Mouse (Mus musculus) MN1 (cell line): Measurements from ENCODE around the gene Hist1h4i.

ENCODE experiments used
- DNase-seq: peaks from one replicate; pipeline ENCODE4 v3.0.0-alpha.2; 2016; ENCODE audit warnings: low spot score

Hist1h4i gene

DNA sequence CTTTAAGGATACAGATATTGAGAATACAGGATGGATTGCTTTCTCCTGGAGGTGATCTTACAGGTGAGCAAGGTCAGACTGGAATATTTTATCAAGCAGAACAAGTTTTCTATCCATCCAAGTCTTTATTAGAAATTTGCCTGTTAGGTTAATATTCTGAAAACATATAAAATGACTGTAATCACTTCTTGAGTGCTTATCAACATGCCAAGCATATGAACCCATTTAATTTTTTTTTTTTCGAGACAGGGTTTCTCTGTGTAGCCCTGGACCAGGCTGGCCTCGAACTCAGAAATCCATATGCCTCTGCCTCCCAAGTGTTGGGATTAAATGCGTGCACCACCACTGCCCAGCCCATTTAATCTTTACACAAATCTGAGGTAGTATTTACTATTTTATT lies 4.2 kb downstream of the Hist1h4i start:
- no peak for DNase-seq

DNA sequence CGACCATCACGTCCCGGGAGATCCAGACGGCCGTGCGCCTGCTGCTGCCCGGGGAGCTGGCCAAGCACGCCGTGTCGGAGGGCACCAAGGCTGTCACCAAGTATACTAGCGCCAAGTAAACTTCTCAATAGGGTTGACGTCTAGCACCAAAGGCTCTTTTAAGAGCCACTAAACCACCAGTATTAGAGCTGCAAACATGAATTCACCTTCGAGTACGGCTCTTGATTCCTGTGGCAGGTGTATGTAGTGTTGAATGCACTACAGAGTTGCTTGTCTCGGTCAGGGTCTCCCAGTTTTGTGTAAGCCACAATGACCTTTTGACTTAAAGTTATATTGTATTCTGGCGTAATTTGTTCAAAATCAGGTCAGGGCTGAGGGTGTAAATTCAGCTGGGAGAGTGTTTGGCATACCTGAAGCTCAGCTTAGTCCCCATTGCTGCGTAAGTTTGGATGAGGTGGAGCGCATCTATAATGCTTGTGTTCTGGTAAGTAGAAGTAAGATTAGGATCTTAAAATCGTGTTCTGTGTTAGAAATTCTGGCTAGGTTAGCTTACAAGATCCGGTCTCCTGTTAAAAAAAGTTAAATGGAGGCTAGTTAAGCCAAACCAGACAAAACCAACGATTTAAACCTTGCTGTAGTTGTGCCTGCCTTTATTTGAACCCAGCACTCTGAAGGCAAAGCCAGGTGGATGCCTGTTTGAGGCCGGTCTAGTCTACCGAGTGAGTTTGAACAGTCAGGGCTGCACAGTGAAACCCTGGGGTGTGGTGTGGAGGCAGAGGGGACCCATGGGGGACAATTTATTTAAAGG lies 4.8 kb downstream of the Hist1h4i start:
- DNase-seq: peak; percentile 22

DNA sequence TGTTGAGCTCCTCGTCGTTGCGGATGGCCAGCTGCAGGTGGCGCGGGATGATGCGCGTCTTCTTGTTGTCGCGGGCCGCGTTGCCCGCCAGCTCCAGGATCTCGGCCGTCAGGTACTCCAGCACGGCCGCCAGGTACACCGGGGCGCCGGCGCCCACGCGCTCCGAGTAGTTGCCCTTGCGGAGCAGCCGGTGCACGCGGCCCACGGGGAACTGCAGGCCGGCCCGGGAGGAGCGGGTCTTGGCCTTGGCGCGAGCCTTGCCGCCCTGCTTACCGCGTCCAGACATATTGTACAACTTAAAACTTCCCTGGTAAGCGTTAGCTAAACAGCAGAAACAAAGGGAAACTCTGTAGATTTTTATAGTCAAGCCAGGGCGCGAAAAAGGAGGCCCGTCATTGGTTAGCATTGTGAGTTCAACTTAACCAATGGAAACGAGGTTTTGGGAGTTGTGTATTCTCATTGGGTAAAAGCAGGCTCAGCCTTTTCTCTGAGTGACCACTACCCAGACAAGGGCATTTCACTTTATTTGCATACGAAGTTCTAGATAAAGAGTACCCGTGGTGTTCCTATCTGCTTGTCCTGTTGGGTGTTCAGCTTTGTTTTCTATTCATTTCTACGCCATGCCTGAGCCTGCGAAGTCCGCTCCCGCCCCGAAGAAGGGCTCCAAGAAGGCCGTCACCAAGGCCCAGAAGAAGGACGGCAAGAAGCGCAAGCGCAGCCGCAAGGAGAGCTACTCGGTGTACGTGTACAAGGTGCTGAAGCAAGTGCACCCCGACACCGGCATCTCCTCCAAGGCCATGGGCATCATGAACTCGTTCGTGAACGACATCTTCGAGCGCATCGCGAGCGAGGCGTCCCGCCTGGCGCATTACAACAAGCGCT lies 5.7 kb downstream of the Hist1h4i start, which contains the start of the genes Hist1h2ah and Hist1h2bk:
Hist1h2ah (minus strand) TSS at position 302 of the 882 bp plus-strand sequence.
Hist1h2bk (plus strand) TSS at position 604 of the 882 bp plus-strand sequence.
- peak; percentile 94 for DNase-seq

DNA sequence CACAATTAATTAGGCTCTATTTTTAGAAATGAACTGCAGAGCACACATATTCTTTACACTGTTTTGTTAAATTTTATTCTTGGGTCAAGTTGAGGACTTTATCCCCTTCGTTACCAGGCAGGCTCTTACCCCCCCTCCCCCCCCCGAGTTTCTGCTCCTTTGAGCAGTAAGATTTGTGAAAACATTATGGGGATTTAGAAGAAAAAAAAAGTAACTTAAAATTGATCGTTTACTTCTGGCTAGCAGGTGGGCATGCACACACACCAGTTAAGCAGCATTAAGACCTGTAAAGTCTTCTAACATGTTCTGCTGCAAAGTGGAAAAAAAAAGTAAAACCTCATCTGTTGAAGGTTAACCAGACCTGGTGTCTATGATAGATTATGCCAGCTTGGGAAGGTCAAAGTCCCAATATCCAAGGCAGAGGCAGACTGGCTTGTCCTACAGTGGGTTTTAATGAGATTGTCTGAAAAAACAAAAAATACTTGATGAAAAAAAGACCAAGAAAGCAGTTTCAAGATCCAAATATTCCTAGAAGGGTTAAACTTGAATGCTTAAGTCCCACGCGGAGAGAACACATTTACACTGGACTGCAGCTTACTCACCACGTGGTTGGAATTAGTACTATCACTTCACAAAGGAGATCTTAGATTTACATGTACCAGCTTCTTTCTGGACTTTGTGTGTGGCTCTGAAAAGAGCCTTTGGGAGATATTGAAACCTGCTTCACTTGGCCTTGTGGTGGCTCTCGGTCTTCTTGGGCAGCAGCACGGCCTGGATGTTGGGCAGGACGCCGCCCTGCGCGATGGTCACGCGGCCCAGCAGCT lies 6.5 kb downstream of the Hist1h4i start:
- DNase-seq: peak; percentile 43

DNA sequence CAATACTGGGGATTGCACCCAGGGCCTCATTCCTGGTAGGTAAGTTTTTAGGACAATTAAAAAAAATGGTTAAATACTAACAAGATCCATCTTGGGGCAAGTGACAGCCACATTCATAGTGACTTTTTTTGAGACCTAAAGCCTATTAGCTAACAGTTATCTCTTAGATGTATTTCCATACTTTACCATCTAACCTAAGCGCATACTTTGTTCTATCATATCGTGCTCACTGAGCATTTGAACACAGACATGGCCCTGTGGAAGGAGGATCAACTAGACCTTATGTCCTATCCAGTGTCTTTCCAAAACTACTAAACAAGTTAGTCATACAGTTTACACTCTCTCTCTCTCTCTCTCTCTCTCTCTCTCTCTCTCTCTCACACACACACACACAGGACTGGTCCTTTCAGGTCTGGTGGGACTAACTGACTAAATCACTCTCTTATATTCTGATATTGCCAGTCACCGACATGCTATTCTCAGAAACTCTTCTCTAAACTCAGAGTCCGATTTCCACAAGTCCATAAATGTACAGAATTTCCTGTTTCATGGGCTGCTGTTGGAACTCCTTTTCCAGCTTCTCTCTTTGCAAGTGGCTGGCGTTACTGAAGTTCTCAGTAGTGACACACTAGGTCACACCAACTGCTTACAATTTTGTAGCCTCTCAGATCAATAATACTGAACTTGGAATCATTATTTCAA lies 7.3 kb downstream of the Hist1h4i start:
- no peak for DNase-seq

DNA sequence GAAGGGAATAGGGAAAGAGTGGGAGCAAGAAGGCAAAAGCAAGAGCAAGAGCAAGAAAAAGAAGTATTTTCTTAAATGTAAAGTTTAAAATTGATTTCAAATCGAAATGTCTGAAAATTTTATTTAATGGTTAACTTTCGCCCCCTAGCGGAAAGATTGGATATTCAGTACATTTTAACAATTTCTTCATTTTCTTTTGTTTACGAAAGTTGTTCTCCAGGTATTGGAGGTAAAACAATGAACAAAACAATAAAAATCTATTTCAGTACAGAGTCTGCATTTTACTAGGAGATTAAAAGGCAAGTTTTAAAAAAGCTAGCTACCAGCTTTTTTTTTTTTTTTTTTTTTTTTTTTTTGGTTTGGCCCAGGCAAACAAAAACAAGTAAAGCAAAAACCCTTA lies 10.7 kb downstream of the Hist1h4i start:
- peak; percentile 64 for DNase-seq

DNA sequence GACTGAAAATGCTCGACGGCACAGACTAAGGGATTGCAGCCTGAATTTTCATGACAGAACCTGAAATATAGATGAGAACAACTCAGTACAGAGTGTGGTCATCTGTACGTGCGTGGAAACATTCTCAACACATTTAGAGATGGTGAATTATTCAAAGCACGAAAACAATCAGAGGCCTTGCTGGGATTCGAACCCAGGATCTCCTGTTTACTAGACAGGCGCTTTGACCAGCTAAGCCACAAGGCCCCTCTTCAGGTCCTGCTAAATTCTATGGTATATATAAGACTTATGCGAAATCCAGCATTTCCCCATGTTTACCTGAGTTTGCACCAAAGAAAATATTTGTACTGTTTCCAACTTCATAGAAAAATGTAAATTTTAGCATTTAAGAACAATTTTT lies 11.2 kb downstream of the Hist1h4i start:
- DNase-seq: peak; percentile 75

DNA sequence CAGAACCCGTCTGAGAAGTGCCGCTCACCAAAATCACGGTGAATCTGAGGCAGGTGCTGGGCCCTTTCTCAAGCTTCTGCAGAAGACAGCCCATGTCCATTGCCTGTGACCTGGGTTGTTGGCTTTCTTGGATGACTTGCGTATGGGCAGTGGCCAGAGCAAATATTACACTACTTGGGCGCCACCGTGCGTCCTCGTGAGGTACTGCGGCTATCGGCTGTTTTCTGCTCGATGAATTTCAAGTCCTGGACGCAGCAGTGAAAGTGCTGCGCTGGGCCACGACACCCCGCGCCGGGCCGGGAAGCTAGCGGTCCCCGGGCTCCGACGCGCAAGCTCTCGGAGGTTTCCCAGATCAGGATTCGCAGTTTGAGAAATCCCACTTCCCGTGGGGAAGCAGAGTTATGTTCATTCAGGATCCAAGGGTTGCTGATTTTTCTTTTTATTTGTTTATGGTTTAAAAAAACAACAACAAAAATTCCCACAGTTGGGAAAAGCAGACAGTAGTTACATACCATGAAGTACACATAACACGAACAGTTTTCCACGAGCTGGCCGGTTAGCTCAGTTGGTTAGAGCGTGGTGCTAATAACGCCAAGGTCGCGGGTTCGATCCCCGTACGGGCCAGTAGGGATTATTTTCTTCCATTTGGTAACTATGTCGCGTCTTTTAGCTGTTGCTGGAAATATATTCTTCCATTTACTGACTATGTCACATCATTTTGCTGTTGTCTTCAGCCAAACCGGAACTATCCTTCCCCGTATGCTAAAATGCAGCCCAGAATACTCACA lies 12.3 kb downstream of the Hist1h4i start:
- peak; percentile 95 for DNase-seq

DNA sequence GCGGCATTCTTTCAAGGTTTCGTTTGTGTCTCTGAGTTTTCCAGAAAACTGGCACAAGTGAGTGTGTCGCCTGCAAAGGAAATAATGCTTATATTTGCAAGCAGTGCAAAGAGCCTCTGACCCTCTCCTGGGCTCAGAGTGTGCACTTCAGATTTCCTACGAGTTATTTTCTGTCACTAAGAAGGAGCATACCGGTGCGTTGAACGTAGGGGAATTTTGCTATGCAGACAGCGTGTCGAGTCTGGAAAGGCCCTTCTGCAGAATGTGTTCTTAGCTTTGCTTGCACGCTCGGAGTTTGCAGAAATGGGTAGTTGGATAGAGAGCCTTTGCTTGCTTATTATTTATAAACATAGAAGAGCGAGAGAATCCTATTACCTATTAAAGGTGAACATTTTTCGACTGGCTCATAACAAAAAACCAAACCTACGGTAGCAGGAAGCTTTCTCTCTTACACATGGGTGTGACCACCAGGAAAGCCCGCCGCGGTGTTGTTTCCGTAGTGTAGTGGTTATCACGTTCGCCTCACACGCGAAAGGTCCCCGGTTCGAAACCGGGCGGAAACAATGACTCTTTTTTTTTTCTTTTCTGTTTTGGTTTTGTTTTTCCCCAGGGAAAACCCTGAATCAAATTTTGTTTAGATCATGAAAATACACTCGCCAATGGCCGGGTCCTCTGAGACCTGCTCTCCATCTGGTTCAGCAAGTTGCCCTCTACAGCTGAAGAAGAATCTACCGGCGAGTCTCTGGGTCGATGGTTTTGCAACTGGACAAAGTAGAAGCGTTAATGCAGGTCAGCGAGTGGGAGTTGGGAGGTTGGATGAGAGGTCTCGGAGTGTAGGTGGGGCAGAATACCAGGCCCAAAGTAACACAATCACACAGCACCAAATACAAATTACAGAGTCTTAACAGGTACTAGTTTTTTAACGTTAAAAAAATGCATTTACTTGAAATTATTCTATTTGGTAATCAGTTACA lies 14.8 kb downstream of the Hist1h4i start:
- peak; percentile 89 for DNase-seq

DNA sequence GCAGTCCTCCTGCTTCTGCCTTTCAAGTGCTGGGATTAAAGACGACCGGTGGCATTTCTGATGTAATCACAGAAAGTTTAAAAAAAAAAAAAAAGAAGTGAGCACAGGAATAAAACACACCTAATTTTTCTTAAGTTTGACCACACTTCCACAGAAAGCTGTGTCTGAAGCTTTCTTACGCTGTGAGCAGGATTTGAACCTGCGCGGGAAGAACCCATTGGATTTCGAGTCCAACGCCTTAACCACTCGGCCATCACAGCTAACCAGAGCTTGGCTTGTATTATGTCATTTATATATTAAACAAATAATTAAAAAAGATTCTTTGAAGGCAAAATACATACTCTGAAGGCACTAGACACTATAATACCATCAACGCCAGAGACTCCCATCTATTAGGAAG lies 18.9 kb downstream of the Hist1h4i start:
- peak; percentile 91 for DNase-seq

DNA sequence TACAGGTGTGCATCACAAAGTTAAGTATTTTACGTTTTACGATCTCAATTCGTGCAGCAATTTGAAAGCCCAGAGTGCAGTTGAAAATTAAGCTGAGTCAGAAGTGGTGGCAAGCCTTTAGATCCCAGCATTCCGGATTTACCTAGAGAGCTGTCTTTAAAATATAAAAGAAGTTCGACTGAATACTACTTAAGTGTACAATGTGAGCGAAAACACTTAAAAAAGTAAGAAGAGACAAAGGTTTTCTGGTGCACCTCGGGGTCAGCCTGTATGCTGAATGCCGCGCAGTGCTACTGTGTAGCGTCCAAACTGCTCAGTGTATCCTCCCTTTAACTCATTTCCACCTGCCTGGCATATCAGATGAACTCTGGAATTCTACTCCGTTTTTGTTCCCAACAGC lies 19.6 kb downstream of the Hist1h4i start:
- DNase-seq: peak; percentile 21

DNA sequence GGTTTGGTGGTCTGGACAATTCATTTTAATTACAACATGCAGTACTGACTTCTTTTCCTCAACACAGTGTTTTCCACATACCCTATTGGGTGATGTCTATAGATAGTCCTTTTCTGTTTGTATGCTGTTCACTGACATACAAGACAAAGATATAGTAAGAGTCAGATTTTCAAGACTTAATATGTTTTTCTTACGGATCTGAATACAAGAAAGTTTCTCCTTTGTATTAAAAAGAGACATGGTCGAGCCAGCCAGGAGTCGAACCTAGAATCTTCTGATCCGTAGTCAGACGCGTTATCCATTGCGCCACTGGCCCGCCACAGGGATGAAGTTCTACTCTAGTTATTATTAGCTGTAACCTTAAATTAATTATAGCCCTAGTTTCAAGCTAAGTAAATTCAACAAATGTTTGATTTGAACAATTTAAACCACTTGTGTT lies 20.2 kb downstream of the Hist1h4i start:
- peak; percentile 79 for DNase-seq

DNA sequence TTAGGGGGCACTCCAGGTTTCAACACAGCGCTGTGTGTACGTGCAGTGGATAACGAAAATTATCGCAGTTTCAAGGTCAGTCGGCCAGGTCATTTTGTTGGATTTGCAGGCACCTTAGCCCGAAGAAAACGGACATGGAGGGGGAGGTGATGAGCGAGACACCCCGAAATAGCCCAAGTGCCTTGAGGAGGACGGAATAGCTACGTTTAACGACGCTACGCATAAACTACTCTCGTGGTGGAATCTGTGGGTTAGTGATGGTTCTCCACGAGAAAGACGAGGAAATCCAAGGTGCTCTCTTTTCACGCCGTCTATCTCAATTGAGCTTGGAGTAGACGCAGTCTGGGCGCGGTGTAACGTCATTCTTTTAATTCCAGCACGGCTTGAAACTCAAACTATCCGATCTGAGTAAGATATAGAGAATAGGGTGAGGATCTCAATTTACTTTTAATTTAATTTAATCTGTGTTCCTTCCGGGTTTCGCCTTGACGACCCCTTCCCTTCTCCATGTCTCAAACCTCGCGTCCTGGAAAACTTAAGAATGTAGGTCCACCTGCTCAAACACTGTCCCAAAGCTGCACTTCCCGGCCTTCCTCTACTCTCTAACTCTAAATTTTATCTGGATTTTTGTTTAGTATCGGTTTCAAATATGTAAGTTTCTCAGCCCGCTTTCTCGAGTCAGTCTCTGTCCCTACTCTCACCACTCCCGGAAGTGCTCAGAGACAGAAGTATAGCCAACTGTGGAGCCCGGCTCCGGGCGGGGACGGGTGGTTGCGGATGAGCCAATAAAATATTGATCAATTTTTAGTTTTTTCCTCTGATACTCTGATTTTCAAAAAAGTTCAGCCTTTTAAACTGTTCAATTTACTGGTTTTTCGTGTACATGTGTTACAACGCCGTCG lies 21.0 kb downstream of the Hist1h4i start:
- DNase-seq: no peak

DNA sequence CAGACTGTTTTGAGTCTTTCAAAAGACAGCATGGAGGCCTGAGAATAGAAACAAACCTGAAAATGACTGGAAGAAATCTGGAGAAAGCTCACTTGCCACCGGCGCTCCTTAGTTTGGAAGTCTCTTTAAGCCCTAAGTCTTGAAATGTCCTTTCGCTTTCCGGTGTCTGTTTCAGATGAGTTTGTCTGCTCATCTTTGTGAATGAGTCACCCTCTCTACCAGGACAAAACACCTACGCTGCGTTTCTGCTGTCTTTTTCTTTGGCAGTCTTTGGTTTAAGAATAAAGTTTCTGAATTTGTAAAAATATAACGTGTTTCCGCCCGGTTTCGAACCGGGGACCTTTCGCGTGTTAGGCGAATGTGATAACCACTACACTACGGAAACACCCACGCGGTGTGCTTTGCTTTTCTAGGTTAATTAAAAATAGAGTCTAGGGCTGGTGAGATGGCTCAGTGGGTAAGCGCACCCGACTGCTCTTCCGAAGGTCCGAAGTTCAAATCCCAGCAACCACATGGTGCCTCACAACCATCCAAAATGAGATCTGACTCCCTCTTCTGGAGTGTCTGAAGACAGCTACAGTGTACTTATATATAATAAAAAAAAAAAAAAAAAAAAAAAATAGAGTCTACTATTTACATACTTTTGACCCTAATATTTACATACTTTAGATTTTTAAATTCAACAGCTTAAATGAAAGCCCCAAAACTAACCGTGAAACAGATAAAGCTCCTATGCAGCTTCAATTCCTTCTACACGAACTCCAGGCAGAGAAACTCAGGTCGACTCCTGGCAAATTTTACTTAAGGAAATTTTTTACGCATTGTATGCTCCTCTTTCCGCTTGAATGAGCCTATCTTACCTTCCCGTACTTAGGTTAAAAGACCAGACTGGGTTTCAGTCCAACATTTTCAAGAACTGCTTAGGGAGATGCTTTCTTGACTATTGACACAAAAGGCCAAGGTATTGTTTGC lies 25.4 kb downstream of the Hist1h4i start:
- DNase-seq: peak; percentile 91

DNA sequence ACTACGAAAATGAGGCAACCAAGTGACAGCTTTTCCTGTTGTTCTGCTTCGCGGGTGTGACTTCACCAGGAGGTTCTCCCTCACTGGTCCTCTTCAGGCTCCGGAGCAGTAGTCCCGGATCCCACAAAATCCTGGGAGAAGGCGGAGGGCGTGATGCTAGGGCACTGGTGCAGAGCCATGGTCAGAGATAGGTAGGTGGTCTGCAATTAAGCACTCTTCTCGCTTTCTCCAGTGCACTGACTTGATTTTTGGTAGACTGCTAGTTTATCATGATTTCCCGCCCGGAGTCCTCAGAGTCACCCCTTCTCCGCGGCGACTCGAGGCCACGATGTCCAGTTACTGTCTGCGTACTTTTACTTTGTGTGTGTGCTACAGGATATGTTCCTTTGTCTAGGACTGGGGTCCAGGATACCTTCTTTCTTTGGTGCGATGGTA lies 26.7 kb downstream of the Hist1h4i start:
- DNase-seq: peak; percentile 55

DNA sequence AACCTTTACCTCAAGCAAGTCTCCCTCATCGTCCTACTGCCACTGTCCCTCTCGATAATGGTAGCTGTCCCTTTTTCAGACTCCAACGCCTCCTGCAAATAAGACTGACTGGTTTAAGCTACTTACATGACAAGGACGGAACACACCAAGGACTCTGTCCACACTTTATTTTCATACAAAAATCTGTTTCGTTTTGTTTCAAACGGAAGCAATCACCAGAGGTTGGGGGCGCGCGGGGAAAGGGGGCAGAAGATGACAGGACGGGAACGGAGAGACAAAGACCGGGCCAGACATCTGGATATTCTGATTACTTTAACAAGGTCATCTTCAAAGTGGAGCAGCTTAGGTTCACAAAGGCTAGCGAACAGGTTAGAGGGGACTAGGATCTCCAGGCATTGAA lies 27.4 kb downstream of the Hist1h4i start:
- no peak for DNase-seq

DNA sequence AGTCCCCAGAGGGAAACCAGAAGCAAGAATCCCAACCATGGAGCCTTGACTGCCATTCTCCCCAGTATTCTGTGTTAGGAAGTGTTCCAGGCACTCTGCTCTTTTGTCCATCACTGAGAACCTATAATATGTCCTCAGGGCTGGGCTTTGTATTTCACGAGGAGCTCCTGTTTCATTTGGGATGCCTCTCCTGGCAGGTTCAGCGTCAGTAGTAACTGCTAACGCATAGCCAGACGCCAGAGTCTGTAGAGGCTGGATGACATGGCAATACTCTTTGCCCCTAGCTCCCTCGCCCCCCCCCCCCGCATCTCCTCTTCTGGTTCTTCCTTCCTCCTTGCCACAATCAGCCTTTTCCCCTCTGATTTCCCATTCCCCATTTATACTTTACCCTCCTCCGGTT lies 31.5 kb downstream of the Hist1h4i start, which contains the start of gene Prss16:
Prss16 (minus strand) TSS at position 101 of the 400 bp plus-strand sequence.
- DNase-seq: no peak
